Mouse (Mus musculus) liver, embryonic 14.5 days (tissue): ENCODE measurements around the gene Tspear. TPM values are rescaled to one million over a fixed set of nuclear protein-coding genes. Genes with fewer than 3 reads are reported as not detected.

Experiments used
- ATAC-seq: fragments of 200-750 bp; cut with Nextera tagmentation; 2 replicates; pipeline ENCODE4 v1.8.0; 2017; ENCODE audit warnings: moderate number of reproducible peaks, mild to moderate bottlenecking, moderate library complexity; ENCODE audit not compliant: insufficient read depth
- DNase-seq, 3 experiments: peaks; one replicate each; pipeline ENCODE4 v3.0.0-alpha.2; 2012 to 2013; ENCODE audit warnings: low read depth in 3 of 3, low spot score in 3 of 3
- H3K27ac ChIP-seq: fragments of 300-500 bp; sonication (generic); 2 replicates; pipeline ENCODE4 v1.5.1; 2014; ENCODE audit warnings: moderate library complexity, mild to moderate bottlenecking, control low read depth, inconsistent platforms
- H3K27me3 ChIP-seq: fragments of 300-500 bp; sonication (generic); 2 replicates; pipeline ENCODE4 v1.6.1; 2014; ENCODE audit warnings: mild to moderate bottlenecking, low read length, moderate library complexity; ENCODE audit not compliant: control insufficient read depth, insufficient read depth
- H3K36me3 ChIP-seq: fragments of 300-500 bp; sonication (generic); replicated peaks from 2 replicates; pipeline ENCODE4 v1.6.1; 2014; ENCODE audit warnings: low read depth; ENCODE audit not compliant: control insufficient read depth, insufficient read depth
- H3K4me1 ChIP-seq, 2 experiments: fragments of 200-500 bp in 1 of 2; fragments of 300-500 bp in 1 of 2; sonication (generic) in 1 of 2; replicated peaks; 2 replicates each; pipeline ENCODE4 v1.6.1; 2012 to 2014; ENCODE audit warnings: antibody characterized with exemption in 1 of 2, inconsistent platforms in 1 of 2, low read length in 1 of 2; ENCODE audit not compliant: control insufficient read depth in 2 of 2, insufficient read depth in 2 of 2
- H3K4me2 ChIP-seq: fragments of 300-500 bp; sonication (generic); 2 replicates; pipeline ENCODE4 v1.6.1; 2014; ENCODE audit warnings: low read depth, mild to moderate bottlenecking, control low read depth, moderate library complexity
- H3K4me3 ChIP-seq, 2 experiments: fragments of 200-500 bp in 1 of 2; fragments of 300-500 bp in 1 of 2; sonication (generic) in 1 of 2; 2 replicates each; pipeline ENCODE4 v1.5.1; 2012 to 2014; ENCODE audit warnings: low read depth in 2 of 2, low read length in 2 of 2, mild to moderate bottlenecking in 2 of 2, control low read depth in 1 of 2, inconsistent platforms in 1 of 2, moderate library complexity in 1 of 2; ENCODE audit not compliant: insufficient read depth in 1 of 2
- H3K9ac ChIP-seq: fragments of 300-500 bp; sonication (generic); replicated peaks from 2 replicates; pipeline ENCODE4 v1.6.1; 2014; ENCODE audit warnings: mild to moderate bottlenecking, control low read depth, moderate library complexity
- H3K9me3 ChIP-seq: fragments of 300-500 bp; sonication (generic); 2 replicates; pipeline ENCODE4 v1.6.1; 2016; ENCODE audit warnings: low read length, mixed read lengths; ENCODE audit not compliant: control insufficient read depth
- CTCF ChIP-seq: IDR thresholded peaks from 2 replicates; pipeline ENCODE4 v1.5.1; 2016; ENCODE audit warnings: antibody characterized with exemption, low read depth, control low read depth
- EP300 ChIP-seq: IDR thresholded peaks from 2 replicates; pipeline ENCODE4 v1.6.1; 2016; ENCODE audit warnings: antibody characterized with exemption, low read depth
- WGBS: fragments of 180-500 bp; shearing (Covaris S2); extraction: QIAGEN DNeasy Blood & Tissue Kit; methylation state at CpG from one replicate; pipeline ENCODE4 v1.1.7; 2014; ENCODE audit not compliant: insufficient replicate concordance; 5-methylcytosine and 5-hydroxymethylcytosine counted together
- polyA plus RNA-seq, 2 experiments: library from polyadenylated mRNA; depleted of rRNA in 1 of 2; stranded (reverse) in 1 of 2; unstranded in 1 of 2; fragments of >200 nt; fragmentation: Nextera tagmentation in 1 of 2; extraction: Ambion mirVana in 1 of 2; gene quantifications; 2 replicates each; pipeline versions ENCODE4 v1.2.1 to v1.2.3; 2012 to 2014

The Tspear gene
- polyA plus RNA-seq, 2 experiments = 0.03 TPM; not detected in 1

GRCm38 (mm10) chr10:77835647-77836046 lies 149.3 kb downstream of the Tspear start, which contains the start of gene Krtap10-10:
Gene Krtap10-10, plus strand, starts transcription at chr10:77835947.
- Histone ChIP-seq H3K4me2 (no peak within 1 kb of the TSS), H3K27me3 (no peaks in the 10 kb centered on the region), H3K4me3 (no peak within 1 kb of the TSS), H3K36me3 (no peaks in the 10 kb centered on the region), H3K9ac (no peak within 1 kb of the TSS), H3K27ac (no peak within 1 kb of the TSS), H3K4me1 (no peaks in the 10 kb centered on the region), H3K9me3 (no peaks in the 10 kb centered on the region)
- WGBS = 38% methylated on average over 9 of the region's 9 CpGs
- TF ChIP-seq CTCF (no peak), EP300 (no peak)
- no peak for ATAC-seq
- DNase-seq = no peak

- no peaks in the 10 kb centered on the region for H3K36me3 ChIP-seq
- WGBS = 52% methylated on average over 6 of the region's 6 CpGs
- H3K4me3 ChIP-seq = no peak overlapping the region
- no peak overlapping the region for H3K9ac ChIP-seq
- no peak for TF ChIP-seq EP300
- TF ChIP-seq CTCF = no peak
- no peak overlapping the region for H3K27ac ChIP-seq
- H3K27me3 ChIP-seq = no peaks in the 10 kb centered on the region
- no peak for ATAC-seq
- H3K9me3 ChIP-seq = no peaks in the 10 kb centered on the region; the same call in 1 of the 2 replicates
- no peak for DNase-seq
- H3K4me2 ChIP-seq = no peak overlapping the region
- no peaks in the 10 kb centered on the region for H3K4me1 ChIP-seq
Measured at GRCm38 (mm10) chr10:77839006-77839405, 152.6 kb downstream of the Tspear start.

- Histone ChIP-seq H3K36me3 (no peaks in the 10 kb centered on the region), H3K4me2 (no peak within 1 kb of the TSS), H3K27me3 (no peaks in the 10 kb centered on the region), H3K4me1 (no peaks in the 10 kb centered on the region), H3K4me3 (no peak within 1 kb of the TSS), H3K9ac (no peak within 1 kb of the TSS), H3K9me3 (no peaks in the 10 kb centered on the region), H3K27ac (no peak within 1 kb of the TSS)
- DNase-seq (no peak), ATAC-seq (no peak)
- no peak for TF ChIP-seq EP300
- no peak for TF ChIP-seq CTCF
- 48% methylated on average over 3 of the region's 3 CpGs for WGBS
Measured at GRCm38 (mm10) chr10:77846503-77846902, 160.1 kb downstream of the Tspear start, which contains the start of gene Gm36176. Gene Gm36176, plus strand, starts transcription at chr10:77846803.

- no peaks in the 10 kb centered on the region for H3K4me1 ChIP-seq
- no peak for DNase-seq
- no peak for ATAC-seq
- H3K4me3 ChIP-seq = no peak overlapping the region
- TF ChIP-seq CTCF = no peak
- TF ChIP-seq EP300 = no peak
- WGBS = 23% methylated on average over 2 of the region's 2 CpGs
- no peak overlapping the region for H3K9ac ChIP-seq
- H3K4me2 ChIP-seq = no peak overlapping the region
- no peak overlapping the region for H3K27ac ChIP-seq
- H3K36me3 ChIP-seq = no peaks in the 10 kb centered on the region
- no peaks in the 10 kb centered on the region for H3K27me3 ChIP-seq
- H3K9me3 ChIP-seq = no peaks in the 10 kb centered on the region
Measured at GRCm38 (mm10) chr10:77846961-77847360, 160.6 kb downstream of the Tspear start.

- no peak for DNase-seq
- H3K27me3 ChIP-seq = no peaks in the 10 kb centered on the region
- no peak overlapping the region for H3K4me2 ChIP-seq
- no peak overlapping the region for H3K27ac ChIP-seq
- no peak overlapping the region for H3K4me3 ChIP-seq
- no peak overlapping the region for H3K9ac ChIP-seq
- no peaks in the 10 kb centered on the region for H3K4me1 ChIP-seq
- no peak for TF ChIP-seq EP300
- no peak for TF ChIP-seq CTCF
- WGBS = 60% methylated on average over 2 of the region's 2 CpGs
- no peaks in the 10 kb centered on the region for H3K36me3 ChIP-seq
- no peak for ATAC-seq
- no peaks in the 10 kb centered on the region for H3K9me3 ChIP-seq
Measured at GRCm38 (mm10) chr10:77847538-77847937, 161.2 kb downstream of the Tspear start.
